Mouse (Mus musculus) limb, embryonic 10.5 days (tissue): Measurements from ENCODE around the gene Dhrs3. TPM values are rescaled to one million over a fixed set of nuclear protein-coding genes. Genes with fewer than 3 reads are reported as not detected.

ENCODE experiments used
- DNase-seq: peaks from one replicate; pipeline ENCODE4 v3.0.0-alpha.2; 2017; ENCODE audit warnings: low spot score
- H3K27ac ChIP-seq: fragments of 300-500 bp; sonication (generic); 2 replicates; pipeline ENCODE4 v1.5.1; 2016; ENCODE audit warnings: mild to moderate bottlenecking
- H3K27me3 ChIP-seq: fragments of 300-500 bp; sonication (generic); 2 replicates; pipeline ENCODE4 v1.6.1; 2016; ENCODE audit warnings: low read depth, mild to moderate bottlenecking; ENCODE audit not compliant: poor library complexity, severe bottlenecking
- H3K36me3 ChIP-seq: fragments of 300-500 bp; sonication (generic); 2 replicates; pipeline ENCODE4 v1.6.1; 2016; ENCODE audit warnings: mild to moderate bottlenecking, moderate library complexity
- H3K4me1 ChIP-seq: fragments of 300-500 bp; sonication (generic); 2 replicates; pipeline ENCODE4 v1.6.1; 2016
- H3K4me3 ChIP-seq: fragments of 300-500 bp; sonication (generic); 2 replicates; pipeline ENCODE4 v1.5.1; 2016; ENCODE audit warnings: mild to moderate bottlenecking, moderate library complexity
- H3K9me3 ChIP-seq: fragments of 300-500 bp; sonication (generic); replicated peaks from 2 replicates; pipeline ENCODE4 v1.6.1; 2016; ENCODE audit warnings: mild to moderate bottlenecking
- WGBS: fragments of 180-500 bp; shearing (Covaris S2); methylation state at CpG from one replicate; pipeline ENCODE4 v1.1.7; 2016; 5-methylcytosine and 5-hydroxymethylcytosine counted together
- polyA plus RNA-seq: library from polyadenylated mRNA; unstranded; fragments of >200 nt; fragmentation: Nextera tagmentation; extraction: Ambion mirVana; gene quantifications from 2 replicates; pipeline ENCODE4 v1.2.1, GENCODE M21; 2016

The Dhrs3 gene
- polyA plus RNA-seq, 1 experiment from 2014 or later: 49.8 TPM

GRCm38 (mm10) chr4:144951859-144952258 is 59.2 kb downstream of the Dhrs3 start:
- Histone ChIP-seq H3K27ac (no peak overlapping the region), H3K9me3 (no peaks in the 10 kb centered on the region), H3K36me3 (no peaks in the 10 kb centered on the region), H3K4me3 (no peak overlapping the region), H3K4me1 (peaks cover 30% of the 10 kb centered on the region), H3K27me3 (no peaks in the 10 kb centered on the region)
- DNase-seq: no peak
- 89% methylated on average over 7 of the region's 7 CpGs for WGBS

- WGBS: 82% methylated on average over 1 of the region's 1 CpGs
- Histone ChIP-seq H3K27ac (no peak overlapping the region), H3K36me3 (no peaks in the 10 kb centered on the region), H3K27me3 (no peaks in the 10 kb centered on the region), H3K4me1 (peaks cover 20% of the 10 kb centered on the region), H3K4me3 (no peak overlapping the region), H3K9me3 (no peaks in the 10 kb centered on the region)
- DNase-seq: no peak
Observed at GRCm38 (mm10) chr4:144953421-144953820, 60.8 kb downstream of the Dhrs3 start.

- 79% methylated on average over 1 of the region's 1 CpGs for WGBS
- Histone ChIP-seq H3K9me3 (no peaks in the 10 kb centered on the region), H3K4me3 (no peak overlapping the region), H3K27me3 (0 out of 2 replicates have a peak, but pooled peaks cover 4% of the 10 kb centered on the region), H3K4me1 (no peaks in the 10 kb centered on the region), H3K27ac (no peak overlapping the region), H3K36me3 (no peaks in the 10 kb centered on the region)
- DNase-seq: no peak
Observed at GRCm38 (mm10) chr4:144955863-144956262, 63.2 kb downstream of the Dhrs3 start.

- no peak for DNase-seq
- Histone ChIP-seq H3K4me3 (no peak overlapping the region), H3K4me1 (no peaks in the 10 kb centered on the region), H3K36me3 (no peaks in the 10 kb centered on the region), H3K9me3 (no peaks in the 10 kb centered on the region), H3K27me3 (0 out of 2 replicates have a peak, but pooled peaks cover 4% of the 10 kb centered on the region), H3K27ac (no peak overlapping the region)
- WGBS: 78% methylated on average over 1 of the region's 1 CpGs
Observed at GRCm38 (mm10) chr4:144956293-144956692, 63.7 kb downstream of the Dhrs3 start.

GRCm38 (mm10) chr4:144957186-144957585 is 64.6 kb downstream of the Dhrs3 start:
- Histone ChIP-seq H3K36me3 (no peaks in the 10 kb centered on the region), H3K27ac (no peak overlapping the region), H3K4me1 (no peaks in the 10 kb centered on the region), H3K4me3 (no peak overlapping the region), H3K27me3 (0 out of 2 replicates have a peak, but pooled peaks cover 4% of the 10 kb centered on the region), H3K9me3 (no peaks in the 10 kb centered on the region)
- DNase-seq: no peak
- WGBS: 88% methylated on average over 4 of the region's 4 CpGs

GRCm38 (mm10) chr4:144957721-144958120 is 65.1 kb downstream of the Dhrs3 start:
- WGBS: 78% methylated on average over 2 of the region's 2 CpGs
- no peak for DNase-seq

GRCm38 (mm10) chr4:144960188-144960904 is 67.7 kb downstream of the Dhrs3 start:
- no peaks in the 10 kb centered on the region for H3K36me3 ChIP-seq
- 66% methylated on average over 8 of the region's 8 CpGs for WGBS
- DNase-seq: no peak

More at GRCm38 (mm10) chr4:144957721-144958120, 65.1 kb downstream of the Dhrs3 start:
- H3K36me3 ChIP-seq: no peaks in the 10 kb centered on the region
- H3K9me3 ChIP-seq: no peaks in the 10 kb centered on the region
- 0 out of 2 replicates have a peak, but pooled peaks cover 4% of the 10 kb centered on the region for H3K27me3 ChIP-seq
- no peak overlapping the region for H3K27ac ChIP-seq
- H3K4me3 ChIP-seq: no peak overlapping the region
- no peaks in the 10 kb centered on the region for H3K4me1 ChIP-seq

GRCm38 (mm10) chr4:144961232-144961631 is 68.6 kb downstream of the Dhrs3 start:
- Histone ChIP-seq H3K4me3 (no peak overlapping the region), H3K4me1 (peaks cover 6% of the 10 kb centered on the region; the same call in 1 of the 2 replicates), H3K36me3 (no peaks in the 10 kb centered on the region), H3K27me3 (0 out of 2 replicates have a peak, but pooled peaks cover 4% of the 10 kb centered on the region), H3K9me3 (no peaks in the 10 kb centered on the region), H3K27ac (no peak overlapping the region)
- 94% methylated on average over 4 of the region's 4 CpGs for WGBS
- no peak for DNase-seq

More at GRCm38 (mm10) chr4:144960188-144960904, 67.7 kb downstream of the Dhrs3 start:
- H3K4me3 ChIP-seq: no peak overlapping the region
- H3K4me1 ChIP-seq: peaks cover 6% of the 10 kb centered on the region; the same call in 1 of the 2 replicates
- no peaks in the 10 kb centered on the region for H3K9me3 ChIP-seq
- H3K27ac ChIP-seq: no peak overlapping the region
- H3K27me3 ChIP-seq: 0 out of 2 replicates have a peak, but pooled peaks cover 4% of the 10 kb centered on the region

- Histone ChIP-seq H3K4me1 (peaks cover 6% of the 10 kb centered on the region; the same call in 1 of the 2 replicates), H3K27ac (no peak overlapping the region), H3K27me3 (0 out of 2 replicates have a peak, but pooled peaks cover 4% of the 10 kb centered on the region), H3K4me3 (no peak overlapping the region), H3K36me3 (no peaks in the 10 kb centered on the region), H3K9me3 (no peaks in the 10 kb centered on the region)
- 94% methylated on average over 3 of the region's 3 CpGs for WGBS
- no peak for DNase-seq
Observed at GRCm38 (mm10) chr4:144961696-144962095, 69.1 kb downstream of the Dhrs3 start.

- no peak for DNase-seq
- WGBS: 88% methylated on average over 2 of the region's 2 CpGs
- H3K4me3 ChIP-seq: no peak overlapping the region
Observed at GRCm38 (mm10) chr4:144965255-144965654, 72.6 kb downstream of the Dhrs3 start.

GRCm38 (mm10) chr4:144968371-144968770 is 75.7 kb downstream of the Dhrs3 start:
- no peak for DNase-seq
- Histone ChIP-seq H3K9me3 (no peaks in the 10 kb centered on the region), H3K27me3 (no peaks in the 10 kb centered on the region), H3K27ac (no peak overlapping the region), H3K4me1 (peaks cover 6% of the 10 kb centered on the region; the same call in 1 of the 2 replicates), H3K4me3 (no peak overlapping the region), H3K36me3 (peaks cover 2% of the 10 kb centered on the region; the same call in 1 of the 2 replicates)
- 88% methylated on average over 3 of the region's 3 CpGs for WGBS

More at GRCm38 (mm10) chr4:144965255-144965654, 72.6 kb downstream of the Dhrs3 start:
- Histone ChIP-seq H3K27me3 (no peaks in the 10 kb centered on the region), H3K36me3 (no peaks in the 10 kb centered on the region; the same call in 1 of the 2 replicates), H3K9me3 (no peaks in the 10 kb centered on the region), H3K4me1 (peaks cover 6% of the 10 kb centered on the region; the same call in 1 of the 2 replicates), H3K27ac (no peak overlapping the region)

- no peak overlapping the region for H3K4me3 ChIP-seq
- peaks cover 4% of the 10 kb centered on the region; the same call in 1 of the 2 replicates for H3K4me1 ChIP-seq
- WGBS: 53% methylated on average over 6 of the region's 6 CpGs
- peaks cover 2% of the 10 kb centered on the region; the same call in 1 of the 2 replicates for H3K36me3 ChIP-seq
- H3K27ac ChIP-seq: no peak overlapping the region
- H3K27me3 ChIP-seq: no peaks in the 10 kb centered on the region
- H3K9me3 ChIP-seq: no peaks in the 10 kb centered on the region
- no peak for DNase-seq
Observed at GRCm38 (mm10) chr4:144969030-144969429, 76.4 kb downstream of the Dhrs3 start.

GRCm38 (mm10) chr4:144971048-144971447 is 78.4 kb downstream of the Dhrs3 start:
- Histone ChIP-seq H3K27me3 (no peaks in the 10 kb centered on the region), H3K36me3 (peaks cover 2% of the 10 kb centered on the region; the same call in 1 of the 2 replicates), H3K4me3 (no peak overlapping the region), H3K27ac (no peak overlapping the region), H3K4me1 (peaks cover 8% of the 10 kb centered on the region), H3K9me3 (no peaks in the 10 kb centered on the region)
- 94% methylated on average over 2 of the region's 2 CpGs for WGBS
- no peak for DNase-seq
